ENCODE assay signal across 25 mouse cellular contexts in genomic region chr16:87512331-87512730, GRCm38 (mm10). TPM values are rescaled to one million over a fixed set of nuclear protein-coding genes. Genes with fewer than 3 reads are reported as not detected.
"Had no signal": no experiment of that assay in that cellular context is flagged by ENCODE, and none has a peak within 500 bp of the region (broad histone marks: within the 10 kb centered on the region; RNA-seq: fewer than 3 reads in every experiment).

No protein-coding gene starts in this region.

- H3K36me3 ChIP-seq: heart, embryonic 10.5 days; heart, embryonic 12.5 days; hindbrain, embryonic 10.5 days; hindbrain, embryonic 12.5 days; intestine, embryonic 15.5 days; limb, embryonic 10.5 days; limb, embryonic 12.5 days; liver, embryonic 13.5 days; liver, embryonic 15.5 days had no signal

- H3K9me3 ChIP-seq: heart, embryonic 10.5 days; heart, embryonic 12.5 days; hindbrain, embryonic 10.5 days; hindbrain, embryonic 12.5 days; intestine, embryonic 15.5 days; limb, embryonic 10.5 days; limb, embryonic 12.5 days; liver, embryonic 13.5 days; liver, embryonic 15.5 days had no signal

- H3K27ac ChIP-seq: heart, embryonic 10.5 days; hindbrain, embryonic 10.5 days; hindbrain, embryonic 12.5 days; hindbrain, embryonic 14.5 days; intestine, embryonic 15.5 days; layer of hippocampus, adult 2 months; left cerebral cortex, adult 2 months; limb, embryonic 10.5 days; limb, embryonic 12.5 days; liver, embryonic 13.5 days; liver, embryonic 15.5 days had no signal

- H3K4me2 ChIP-seq: heart, embryonic 12.5 days; hindbrain, embryonic 12.5 days; hindbrain, embryonic 14.5 days; intestine, embryonic 15.5 days; limb, embryonic 12.5 days; liver, embryonic 11.5 days; liver, embryonic 13.5 days; liver, embryonic 15.5 days had no signal

- H3K27me3 ChIP-seq: heart, embryonic 12.5 days; hindbrain, embryonic 12.5 days; intestine, embryonic 15.5 days; limb, embryonic 12.5 days; liver, embryonic 13.5 days; liver, embryonic 15.5 days had no signal

- H3K4me3 ChIP-seq: heart, embryonic 10.5 days; heart, embryonic 12.5 days; hindbrain, embryonic 10.5 days; hindbrain, embryonic 12.5 days; intestine, embryonic 15.5 days; layer of hippocampus, adult 2 months; left cerebral cortex, adult 2 months; limb, embryonic 10.5 days; limb, embryonic 12.5 days; liver, embryonic 13.5 days; liver, embryonic 15.5 days had no signal

- H3K4me1 ChIP-seq: hindbrain, embryonic 12.5 days; intestine, embryonic 15.5 days; limb, embryonic 10.5 days; limb, embryonic 12.5 days; liver, embryonic 15.5 days had no signal

- DNase-seq: gastrocnemius, postnatal 10 days; heart, adult 18-20 months; heart, postnatal 10 days; heart, postnatal 4 days; kidney, adult 18-20 months; kidney, adult 8-10 months; kidney, postnatal 10 days; kidney, postnatal 25 days; kidney, postnatal 4 days; liver, embryonic 13.5 days had no signal

- H3K9ac ChIP-seq: heart, embryonic 12.5 days; hindbrain, embryonic 12.5 days; hindbrain, embryonic 14.5 days; intestine, embryonic 15.5 days; limb, embryonic 12.5 days; liver, embryonic 13.5 days; liver, embryonic 15.5 days had no signal

RNA-seq across cellular contexts. Expression of gene Map3k7cl, which starts 40.8 kb away (rescaled TPM):
- total RNA-seq: granulocyte monocyte progenitor cell, adult 5-6 weeks had no signal
- polyA plus RNA-seq: heart, embryonic 10.5 days; hindbrain, embryonic 10.5 days; hindbrain, embryonic 16.5 days; inflammation-experienced regulatory T-cells, adult 6 months; limb, embryonic 10.5 days; limb, embryonic 12.5 days; liver, embryonic 11.5 days; liver, embryonic 13.5 days; liver, embryonic 15.5 days had no signal
